Mouse (Mus musculus) brown adipose tissue, adult 24 weeks (tissue): Measurements from ENCODE around the gene Evi2a. TPM values are rescaled to one million over a fixed set of nuclear protein-coding genes. Genes with fewer than 3 reads are reported as not detected.
A peak's percentile ranks its signal among the peaks of the same experiment; 100 is the strongest.

Experiments
- H3K27ac ChIP-seq: fragments of 200-500 bp; replicated peaks from 2 replicates; pipeline ENCODE4 v1.5.1; 2012; ENCODE audit warnings: low read depth, mild to moderate bottlenecking, low read length
- H3K4me1 ChIP-seq: fragments of 200-500 bp; 2 replicates; pipeline ENCODE4 v1.6.1; 2012; ENCODE audit warnings: low read length, mixed read lengths; ENCODE audit not compliant: control insufficient read depth, insufficient read depth, insufficient read length
- H3K4me3 ChIP-seq: fragments of 200-500 bp; 2 replicates; pipeline ENCODE4 v1.5.1; 2012; ENCODE audit warnings: low read depth, mild to moderate bottlenecking, low read length, moderate library complexity; ENCODE audit not compliant: insufficient read depth
- polyA plus RNA-seq: library from polyadenylated mRNA; stranded (reverse); fragments of >200 nt; gene quantifications from 2 replicates; pipeline ENCODE4 v1.2.4, GENCODE M21; 2012; ENCODE audit not compliant: missing spikeins, insufficient read depth, insufficient read length

The Evi2a gene
- polyA plus RNA-seq, 1 experiment, result 6.5 TPM

DNA sequence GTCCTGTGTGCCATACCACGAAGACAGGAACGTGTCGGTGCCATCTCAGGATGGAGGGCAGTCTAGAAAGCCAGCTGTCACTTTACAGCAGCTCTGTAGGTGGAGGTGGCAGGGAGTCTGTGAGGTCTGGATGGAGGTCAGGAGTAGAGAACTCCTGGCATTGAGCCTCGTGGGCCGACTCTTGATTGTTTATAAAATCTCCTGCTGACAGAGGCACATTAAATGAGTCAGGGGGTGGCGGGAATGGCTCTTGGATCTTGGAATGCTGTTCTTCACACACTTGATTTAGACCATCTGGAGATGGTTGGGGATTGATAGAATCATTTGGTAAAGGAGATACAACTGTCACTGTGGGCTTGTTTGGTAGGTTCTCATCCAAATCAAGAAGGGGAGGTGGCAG is 15.1 kb downstream of the Evi2a start:
- H3K27ac ChIP-seq, result no peak overlapping the region
- no peak overlapping the region for H3K4me3 ChIP-seq
- H3K4me1 ChIP-seq, result no peaks in the 10 kb centered on the region

DNA sequence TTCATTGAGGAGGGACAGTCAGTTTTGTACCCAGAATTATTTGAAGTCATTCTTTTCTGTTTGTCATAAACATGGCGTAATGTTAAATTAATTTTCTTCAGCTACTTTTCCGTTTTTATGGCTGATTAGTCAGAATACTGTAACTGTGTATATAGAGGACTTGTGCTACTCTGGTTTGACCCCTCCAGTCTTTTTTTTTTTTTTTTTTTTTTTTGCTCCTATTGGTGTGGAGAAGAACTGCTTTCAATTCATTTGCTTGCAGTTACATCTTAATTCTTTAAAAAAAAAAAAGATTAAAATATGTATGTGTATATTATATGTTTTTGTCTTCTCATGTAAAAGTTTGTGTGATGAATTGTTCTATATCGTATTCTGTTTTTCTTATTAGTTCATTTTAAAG is 18.4 kb downstream of the Evi2a start:
- Histone ChIP-seq H3K4me3 (no peak overlapping the region), H3K4me1 (no peaks in the 10 kb centered on the region), H3K27ac (no peak overlapping the region)

DNA sequence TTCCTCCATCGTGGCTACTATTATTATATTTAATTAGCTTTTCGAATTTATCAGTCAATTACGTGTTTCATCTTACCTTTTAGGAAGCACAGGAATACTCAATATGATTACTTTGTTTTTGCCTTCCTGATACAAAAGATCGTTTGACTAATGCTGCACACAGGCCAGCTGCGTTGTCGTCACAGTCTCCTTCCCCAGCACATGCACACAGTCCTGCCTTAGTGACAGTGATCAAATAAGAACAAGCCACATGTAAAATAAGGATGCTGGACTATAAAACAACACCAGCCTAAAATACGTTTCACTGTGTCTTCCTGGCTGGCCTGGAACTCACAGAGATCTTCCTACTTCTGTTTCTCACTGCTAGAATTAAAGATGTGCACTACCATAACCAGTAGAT is 25.9 kb downstream of the Evi2a start:
- H3K27ac ChIP-seq, result no peak overlapping the region

DNA sequence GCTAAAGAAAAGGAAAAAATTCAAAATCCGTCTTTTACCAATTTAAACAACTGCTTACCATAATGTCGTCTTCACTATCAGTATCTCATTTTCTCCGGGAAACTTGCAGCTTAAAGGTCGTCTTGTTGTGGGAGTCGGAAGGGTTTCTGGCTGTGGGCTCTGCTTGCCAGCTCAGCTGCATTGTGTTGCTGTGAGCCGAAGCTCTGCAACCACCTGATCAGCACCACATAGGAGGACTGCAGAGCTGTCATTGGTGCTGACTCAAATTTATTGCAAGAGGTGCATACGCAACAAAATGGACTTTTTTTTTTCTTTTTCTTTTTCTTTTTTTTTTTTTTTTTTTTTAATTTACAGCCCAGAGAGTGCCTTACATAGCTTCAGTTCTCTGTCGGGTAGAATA is 26.6 kb downstream of the Evi2a start, which contains the start of gene Omg:
Gene Omg, minus strand, starts transcription at position 240 of the 400 bp plus-strand sequence.
- H3K4me3 ChIP-seq, result no peak within 1 kb of the TSS

More for the DNA sequence above, 25.9 kb downstream of the Evi2a start:
- H3K4me1 ChIP-seq, result no peaks in the 10 kb centered on the region
- no peak overlapping the region for H3K4me3 ChIP-seq

DNA sequence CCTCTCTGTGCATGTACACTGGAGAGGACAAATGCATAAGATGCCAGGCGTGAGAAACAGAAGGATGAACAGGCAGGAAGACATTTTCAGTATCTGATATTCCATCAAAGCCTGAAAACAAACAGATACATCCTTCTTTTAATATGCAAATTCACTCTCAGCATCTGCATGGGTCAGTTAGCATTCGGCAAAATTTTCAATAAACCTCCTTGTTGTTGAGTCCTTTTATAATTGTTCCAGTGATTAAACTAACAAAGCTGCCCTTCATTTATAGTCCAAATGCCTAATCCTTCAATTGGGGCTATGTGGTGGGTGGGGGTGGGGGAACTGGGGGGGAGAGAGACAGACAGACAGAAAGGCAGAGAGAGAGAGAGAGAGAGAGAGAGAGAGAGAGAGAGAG is 27.5 kb downstream of the Evi2a start:
- H3K4me3 ChIP-seq, result no peak overlapping the region
- H3K27ac ChIP-seq, result no peak overlapping the region
- H3K4me1 ChIP-seq, result no peaks in the 10 kb centered on the region

More for the DNA sequence above, 26.6 kb downstream of the Evi2a start, which contains the start of gene Omg:
- Histone ChIP-seq H3K4me1 (no peaks in the 10 kb centered on the region), H3K27ac (no peak within 1 kb of the TSS)

DNA sequence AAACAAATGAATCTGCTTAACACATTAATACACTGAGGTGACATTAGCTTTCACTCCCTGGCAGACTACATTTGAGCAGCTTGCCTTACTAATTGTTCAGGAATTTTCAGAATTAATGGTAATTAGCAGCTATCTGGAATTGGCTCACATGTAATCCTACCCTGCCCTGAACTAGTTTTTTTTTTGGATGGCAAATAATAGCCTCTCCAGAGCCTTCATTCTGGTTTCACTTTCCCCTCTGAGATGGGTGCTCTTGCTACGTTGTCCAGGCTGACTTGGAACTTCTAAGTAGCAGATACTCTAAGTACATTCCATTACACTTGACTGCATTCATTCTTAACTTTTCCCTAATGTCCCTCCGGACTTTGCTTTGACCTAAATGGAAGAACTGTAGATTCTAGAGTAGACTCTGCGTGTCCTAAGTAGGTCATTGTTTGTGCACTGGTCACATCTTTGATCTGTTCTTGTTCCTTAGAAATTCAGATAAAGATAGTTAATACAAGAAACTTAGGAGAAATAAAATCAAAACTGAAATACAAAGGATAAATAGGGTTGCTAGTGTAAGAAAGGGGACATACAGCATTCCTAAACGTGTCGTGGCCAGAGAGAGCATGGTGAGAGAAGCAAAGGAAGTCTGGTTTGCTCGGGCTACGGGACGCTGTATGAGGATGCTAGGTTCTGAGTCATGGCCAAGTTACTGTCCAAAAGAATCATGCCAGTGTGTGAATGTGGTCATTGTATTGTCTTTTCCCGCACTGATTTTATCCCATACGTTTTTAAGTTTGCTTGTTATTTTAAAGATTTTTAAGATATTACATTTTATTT is 35.2 kb downstream of the Evi2a start:
- Histone ChIP-seq H3K4me1 (no peaks in the 10 kb centered on the region; the same call in 1 of the 2 replicates), H3K4me3 (peak overlapping the region; percentile 23; the same call in 1 of the 2 replicates), H3K27ac (no peak overlapping the region; the same call in 1 of the 2 replicates)

DNA sequence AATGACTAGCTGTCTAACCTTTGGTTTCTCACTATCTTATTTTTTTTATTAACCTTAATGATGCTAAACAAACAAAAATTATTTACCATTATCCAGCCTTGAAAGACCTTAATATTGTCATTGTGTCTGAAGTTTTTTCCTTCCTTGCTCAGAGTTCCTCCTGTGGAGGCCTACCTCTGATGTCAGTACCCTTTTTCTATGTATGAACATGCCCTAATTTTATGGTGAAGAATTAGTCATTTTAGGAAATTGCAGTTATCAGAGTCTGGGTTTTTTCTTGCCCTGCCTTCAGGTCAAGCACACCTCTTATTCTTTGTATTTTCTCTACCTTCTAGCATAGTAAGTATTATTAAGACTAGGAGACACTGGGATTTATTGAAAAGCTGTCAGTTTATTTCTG is 45.7 kb downstream of the Evi2a start:
- Histone ChIP-seq H3K4me3 (no peak overlapping the region), H3K27ac (no peak overlapping the region), H3K4me1 (no peaks in the 10 kb centered on the region)

DNA sequence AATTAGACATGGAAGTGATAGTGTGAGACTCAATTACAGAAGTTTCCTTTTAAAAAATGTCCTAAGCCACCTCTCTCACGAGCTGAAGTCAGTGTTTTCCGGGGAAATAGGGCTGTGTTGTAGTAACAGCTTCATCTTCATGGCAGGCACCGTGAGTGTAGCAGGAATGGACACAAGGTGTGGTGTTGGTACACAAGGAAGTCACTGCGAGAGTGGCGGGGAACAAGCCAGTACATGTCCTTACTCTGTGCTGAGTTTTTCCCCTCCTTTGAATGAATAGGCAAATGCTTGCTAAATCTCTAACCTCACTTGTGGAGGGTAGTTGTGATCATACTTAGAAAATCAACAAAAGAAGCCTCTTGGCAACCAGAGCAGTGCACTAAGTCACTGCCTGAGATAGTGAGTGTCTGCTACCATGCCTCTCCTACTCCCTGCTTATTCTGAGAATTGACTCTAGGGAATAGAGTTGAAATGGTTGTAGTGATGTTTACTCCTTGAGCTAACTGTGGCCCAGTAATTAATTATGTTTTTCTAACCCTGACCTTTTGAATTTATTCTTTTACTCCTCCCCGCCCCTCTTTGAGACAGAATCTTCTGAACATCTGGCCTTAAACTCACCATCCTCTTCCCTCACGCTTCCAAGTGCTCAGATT is 46.4 kb downstream of the Evi2a start:
- H3K27ac ChIP-seq, result no peak overlapping the region
- H3K4me3 ChIP-seq, result no peak overlapping the region
- no peaks in the 10 kb centered on the region for H3K4me1 ChIP-seq

DNA sequence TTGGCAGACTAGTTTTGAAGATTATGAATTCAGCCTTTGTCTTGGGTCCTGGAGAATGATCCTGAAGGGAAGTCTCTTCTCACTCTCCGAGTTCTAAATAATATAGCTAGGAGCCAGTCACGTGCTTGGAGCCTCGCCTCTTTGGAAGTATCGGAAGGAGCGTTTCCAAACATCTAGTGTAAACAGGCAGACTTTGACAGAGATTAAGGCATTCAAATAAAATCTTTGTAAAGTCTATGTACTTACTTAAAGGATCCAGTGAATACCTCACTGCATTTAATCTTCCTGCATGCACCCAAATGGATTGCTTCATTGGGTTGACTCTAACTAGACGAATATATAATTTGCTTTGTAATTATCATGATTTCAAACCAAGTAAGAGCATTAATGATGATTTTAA is 47.0 kb downstream of the Evi2a start:
- Histone ChIP-seq H3K27ac (no peak overlapping the region), H3K4me3 (no peak overlapping the region)

More for the DNA sequence above, 47.0 kb downstream of the Evi2a start:
- H3K4me1 ChIP-seq, result no peaks in the 10 kb centered on the region

Other genes starting within 250 kb of the Evi2a start
- not detected in 2 replicates for gene Gm9964, start 233.7 kb downstream of the Evi2a start, polyA plus RNA-seq
- 9.9 and 14.3 TPM in 2 replicates for gene Nf1, start 190.9 kb downstream of the Evi2a start, polyA plus RNA-seq
- gene Omg, start 26.5 kb downstream of the Evi2a start, polyA plus RNA-seq, result not detected in 2 replicates
- 0.79 and 2.5 TPM in 2 replicates for gene Evi2b, start 6.8 kb downstream of the Evi2a start, polyA plus RNA-seq
- gene Evi2, start within 50 bp of the Evi2a start, polyA plus RNA-seq, result not detected in 2 replicates
- 2.0 and 3.1 TPM in 2 replicates for gene Rab11fip4, start 60.6 kb upstream of the Evi2a start, polyA plus RNA-seq